Mouse (Mus musculus): ENCODE measurements around the gene Gm20388.

The Gm20388 gene

GRCm38 (mm10) chr8:123752773-123753468, 3842.3 kb downstream of the Gm20388 start:
- peak in 1 of 2 experiments; percentile 36 for DNase-seq

GRCm38 (mm10) chr8:123753604-123754375, 3843.1 kb downstream of the Gm20388 start:
- DNase-seq = no peak

GRCm38 (mm10) chr8:123754538-123755431, 3844.1 kb downstream of the Gm20388 start:
- DNase-seq = no peak

- DNase-seq = no peak
Measured at GRCm38 (mm10) chr8:123756901-123757300, 3846.3 kb downstream of the Gm20388 start.

GRCm38 (mm10) chr8:123758935-123759334, 3848.3 kb downstream of the Gm20388 start:
- DNase-seq = no peak

GRCm38 (mm10) chr8:123759933-123760332, 3849.3 kb downstream of the Gm20388 start:
- DNase-seq = no peak

GRCm38 (mm10) chr8:123760579-123760978, 3849.9 kb downstream of the Gm20388 start:
- no peak for DNase-seq

GRCm38 (mm10) chr8:123761266-123761882, 3850.7 kb downstream of the Gm20388 start:
- peak; percentile 46 to 80 for DNase-seq

- no peak for DNase-seq
Measured at GRCm38 (mm10) chr8:123761883-123762270, 3851.2 kb downstream of the Gm20388 start.

GRCm38 (mm10) chr8:123763355-123763754, 3852.7 kb downstream of the Gm20388 start:
- peak; percentile 67 to 78 for DNase-seq

- DNase-seq = no peak
Measured at GRCm38 (mm10) chr8:123764671-123765070, 3854.0 kb downstream of the Gm20388 start.

GRCm38 (mm10) chr8:123766516-123766915, 3855.9 kb downstream of the Gm20388 start:
- no peak for DNase-seq

GRCm38 (mm10) chr8:123767874-123768273, 3857.2 kb downstream of the Gm20388 start:
- DNase-seq = no peak

- DNase-seq = peak; percentile 52 to 68
Measured at GRCm38 (mm10) chr8:123768492-123769356, 3858.1 kb downstream of the Gm20388 start.

GRCm38 (mm10) chr8:123773468-123773867, 3862.8 kb downstream of the Gm20388 start:
- peak in 1 of 2 experiments; percentile 17 for DNase-seq

- no peak for DNase-seq
Measured at GRCm38 (mm10) chr8:123774491-123774890, 3863.8 kb downstream of the Gm20388 start.

GRCm38 (mm10) chr8:123777319-123777718, 3866.7 kb downstream of the Gm20388 start:
- peak; percentile 43 to 75 for DNase-seq

GRCm38 (mm10) chr8:123780471-123780870, 3869.8 kb downstream of the Gm20388 start:
- DNase-seq = no peak

GRCm38 (mm10) chr8:123781256-123781655, 3870.6 kb downstream of the Gm20388 start:
- DNase-seq = no peak

- peak; percentile 83 for DNase-seq
Measured at GRCm38 (mm10) chr8:123783525-123784249, 3873.0 kb downstream of the Gm20388 start.

GRCm38 (mm10) chr8:123786166-123786565, 3875.5 kb downstream of the Gm20388 start:
- DNase-seq = no peak
